Mouse (Mus musculus) cerebellum, adult 2 months (tissue): ENCODE data around the gene Spsb4.

ENCODE experiments used
- CTCF ChIP-seq: fragments of 200-500 bp; IDR thresholded peaks from 2 replicates; pipeline ENCODE4 v1.5.1; 2011; ENCODE audit warnings: low read depth, mild to moderate bottlenecking, control low read depth, low read length, moderate library complexity, borderline replicate concordance; ENCODE audit not compliant: insufficient read depth
- POLR2A ChIP-seq: fragments of 200-500 bp; IDR thresholded peaks from 2 replicates; pipeline ENCODE4 v1.6.1; 2011; ENCODE audit warnings: low read length, control low read depth, borderline replicate concordance; ENCODE audit not compliant: insufficient read depth

GRCm38 (mm10) chr9:96935556-96936300, 82.9 kb downstream of the Spsb4 start:
- TF ChIP-seq POLR2A (no peak), CTCF (no peak)
